Mouse (Mus musculus): ENCODE measurements around the gene Barhl2. TPM values are rescaled to one million over a fixed set of nuclear protein-coding genes. Genes with fewer than 3 reads are reported as not detected.

Gene Barhl2
- polyA plus RNA-seq, 1 experiment from 2014 or later, result not detected

DNA sequence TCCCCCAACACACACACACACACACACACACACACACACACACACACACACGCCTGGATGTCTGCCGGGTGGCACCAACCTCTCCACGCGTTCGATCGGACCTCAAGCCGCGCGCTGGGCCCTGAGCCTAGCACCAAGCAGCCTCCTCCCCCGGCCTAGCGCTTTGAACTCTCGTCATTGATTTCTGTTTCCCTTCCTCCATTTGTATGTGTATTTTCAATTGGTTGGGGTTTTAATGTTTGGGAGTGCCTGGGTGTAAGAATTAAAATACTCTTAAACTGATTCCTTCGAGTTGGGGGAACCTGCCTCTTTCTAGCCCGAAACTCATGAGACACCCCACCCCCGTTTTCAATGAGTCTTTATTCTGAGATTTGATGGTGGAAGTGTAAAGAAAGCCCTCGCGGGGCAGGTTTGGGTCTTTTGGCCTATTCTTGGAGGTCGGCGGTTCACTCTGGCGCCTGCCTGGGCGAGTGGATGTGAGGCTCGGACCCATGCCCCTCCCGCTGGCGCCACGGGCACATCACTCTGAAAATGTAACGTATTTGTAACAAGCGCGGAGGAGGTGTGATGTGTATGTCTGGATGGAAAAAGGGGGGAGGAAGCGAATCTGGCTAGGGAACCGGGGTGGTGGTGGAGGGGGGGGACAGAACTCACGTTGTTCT is 7.3 kb upstream of the Barhl2 start:
- no peaks in the 10 kb centered on the region for H3K9me3 ChIP-seq (ENCODE audit: control insufficient read depth, low read length)
- H3K9ac ChIP-seq (ENCODE audit: low read length), result no peak overlapping the region
- peaks cover 98% of the 10 kb centered on the region for H3K27me3 ChIP-seq (ENCODE audit: control insufficient read depth, insufficient read depth, low read length)
- no peak overlapping the region for H3K4me3 ChIP-seq (ENCODE audit: control insufficient read depth in 1 of 2, insufficient read depth in 1 of 2, low read depth in 1 of 2, low read length in 2 of 2)
- ATAC-seq (ENCODE audit: insufficient number of reproducible peaks, insufficient read depth, low FRiP score, low read depth), result no peak
- no peak overlapping the region for H3K4me2 ChIP-seq (ENCODE audit: low read length)
- H3K36me3 ChIP-seq (ENCODE audit: control insufficient read depth, insufficient read depth, low read length), result no peaks in the 10 kb centered on the region
- no peak overlapping the region for H3K27ac ChIP-seq (replicated peaks in 1 of 2; ENCODE audit: control insufficient read depth in 1 of 2, insufficient read depth in 1 of 2, low read depth in 2 of 2, low read length in 2 of 2)
- WGBS, result 2% methylated on average over 31 of the region's 31 CpGs
- peaks cover 2 to 11% of the 10 kb centered on the region in 2 experiments; a peak in 2 of 4 replicates for H3K4me1 ChIP-seq (ENCODE audit: control insufficient read depth in 2 of 2, insufficient read depth in 2 of 2, low read length in 2 of 2)

DNA sequence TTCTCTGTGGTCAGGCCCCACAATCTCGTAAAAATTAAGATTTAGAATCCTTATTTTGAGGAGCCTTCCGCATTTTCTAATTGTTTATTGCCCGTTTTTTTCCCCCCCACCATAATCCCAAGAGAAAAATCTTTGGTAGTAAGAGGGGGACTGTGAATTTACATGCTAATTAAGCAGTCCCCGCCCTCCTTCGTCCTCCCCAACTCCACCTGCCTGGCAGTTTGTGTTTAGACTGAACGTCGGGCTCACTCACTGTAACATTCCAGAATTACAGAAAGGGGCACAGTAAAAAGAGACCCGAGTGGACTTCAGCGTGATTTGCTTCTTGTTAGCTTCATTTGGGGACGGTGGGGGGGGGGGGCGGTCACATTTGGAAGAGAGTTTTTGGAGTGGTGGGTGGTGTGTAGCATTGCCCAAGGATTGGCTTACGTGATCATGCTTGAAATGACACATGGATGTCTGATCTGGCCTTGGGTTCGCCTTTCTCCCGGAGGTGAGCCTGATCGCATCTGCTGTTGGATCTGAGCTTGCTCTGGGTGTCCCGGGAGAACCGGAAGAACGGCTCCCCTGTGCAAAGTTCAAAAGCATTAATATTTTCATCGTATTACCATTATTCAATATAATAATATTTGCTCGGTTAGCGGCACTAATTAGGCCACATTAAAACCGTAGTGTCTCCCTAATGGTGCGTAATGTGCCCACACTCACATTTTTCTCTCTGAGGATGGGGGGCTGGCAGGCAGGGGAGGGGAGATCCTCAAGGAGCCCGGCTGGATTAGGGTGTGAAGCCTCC is 6.6 kb upstream of the Barhl2 start:
- H3K9ac ChIP-seq (ENCODE audit: low read length), result no peak overlapping the region
- H3K27me3 ChIP-seq (ENCODE audit: control insufficient read depth, insufficient read depth, low read length), result peaks cover 98% of the 10 kb centered on the region
- H3K36me3 ChIP-seq (ENCODE audit: control insufficient read depth, insufficient read depth, low read length), result no peaks in the 10 kb centered on the region
- no peak overlapping the region for H3K4me2 ChIP-seq (ENCODE audit: low read length)
- H3K9me3 ChIP-seq (ENCODE audit: control insufficient read depth, low read length), result no peaks in the 10 kb centered on the region
- no peak overlapping the region for H3K4me3 ChIP-seq (ENCODE audit: control insufficient read depth in 1 of 2, insufficient read depth in 1 of 2, low read depth in 1 of 2, low read length in 2 of 2)
- ATAC-seq (ENCODE audit: insufficient number of reproducible peaks, insufficient read depth, low FRiP score, low read depth), result no peak
- 2% methylated on average over 24 of the region's 24 CpGs for WGBS
- H3K27ac ChIP-seq (replicated peaks in 1 of 2; ENCODE audit: control insufficient read depth in 1 of 2, insufficient read depth in 1 of 2, low read depth in 2 of 2, low read length in 2 of 2), result no peak overlapping the region
- H3K4me1 ChIP-seq (ENCODE audit: control insufficient read depth in 2 of 2, insufficient read depth in 2 of 2, low read length in 2 of 2), result peaks cover 2 to 4% of the 10 kb centered on the region in 2 experiments; a peak in 1 of 4 replicates

DNA sequence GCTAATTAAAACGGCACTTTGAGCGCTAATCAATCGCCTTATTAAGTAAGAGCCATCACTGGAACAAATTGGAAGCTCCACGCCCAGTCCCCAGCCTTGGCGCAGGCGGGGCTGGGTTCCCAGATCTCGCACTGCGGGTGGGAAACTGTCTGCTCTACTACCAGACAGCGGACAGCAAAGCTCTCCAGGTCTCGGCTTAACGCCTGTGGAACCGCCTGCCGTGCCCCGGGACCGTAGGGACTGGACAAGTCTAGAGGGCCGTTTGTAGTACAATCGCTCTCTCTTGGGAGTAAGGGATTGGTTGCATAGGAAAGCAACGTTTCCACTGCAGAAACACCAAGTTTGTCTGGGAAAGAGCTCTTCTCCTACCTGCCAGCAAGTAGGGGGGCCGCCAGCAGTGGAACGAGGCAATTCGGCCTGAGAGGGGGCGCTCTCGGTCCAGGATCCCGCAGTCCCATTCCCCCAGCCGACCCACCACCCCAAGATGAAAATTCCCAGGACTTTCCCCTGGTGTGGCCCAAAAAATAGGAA is 5.8 kb upstream of the Barhl2 start:
- H3K9ac ChIP-seq (ENCODE audit: low read length), result no peak overlapping the region
- H3K27ac ChIP-seq (replicated peaks in 1 of 2; ENCODE audit: control insufficient read depth in 1 of 2, insufficient read depth in 1 of 2, low read depth in 2 of 2, low read length in 2 of 2), result no peak overlapping the region
- H3K36me3 ChIP-seq (ENCODE audit: control insufficient read depth, insufficient read depth, low read length), result no peaks in the 10 kb centered on the region
- peaks cover 98% of the 10 kb centered on the region for H3K27me3 ChIP-seq (ENCODE audit: control insufficient read depth, insufficient read depth, low read length)
- no peaks in the 10 kb centered on the region for H3K9me3 ChIP-seq (ENCODE audit: control insufficient read depth, low read length)
- ATAC-seq (ENCODE audit: insufficient number of reproducible peaks, insufficient read depth, low FRiP score, low read depth), result no peak
- no peak overlapping the region for H3K4me2 ChIP-seq (ENCODE audit: low read length)
- peaks cover 5 to 9% of the 10 kb centered on the region in 2 experiments; a peak in 2 of 4 replicates for H3K4me1 ChIP-seq (ENCODE audit: control insufficient read depth in 2 of 2, insufficient read depth in 2 of 2, low read length in 2 of 2)
- no peak overlapping the region for H3K4me3 ChIP-seq (ENCODE audit: control insufficient read depth in 1 of 2, insufficient read depth in 1 of 2, low read depth in 1 of 2, low read length in 2 of 2)
- 2% methylated on average over 25 of the region's 25 CpGs for WGBS

DNA sequence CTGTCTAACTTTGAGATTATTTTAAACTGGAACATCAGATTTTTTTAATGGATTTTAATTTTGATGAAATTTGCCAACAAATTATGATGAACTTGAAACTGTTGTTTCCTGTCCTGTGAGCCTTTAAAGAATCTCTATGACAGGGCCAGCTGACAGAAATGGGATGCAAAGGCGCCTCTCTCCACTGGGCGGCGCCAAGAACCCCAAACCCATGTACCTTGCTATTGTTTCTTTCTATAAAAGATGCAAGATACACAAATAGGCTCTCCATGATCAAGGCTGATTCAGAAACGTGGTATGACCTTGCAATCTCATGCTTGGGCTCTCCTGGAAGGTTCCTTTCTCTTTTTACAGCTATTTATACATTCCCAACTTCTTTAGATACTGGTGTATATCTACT is 3.9 kb upstream of the Barhl2 start:
- H3K36me3 ChIP-seq (ENCODE audit: control insufficient read depth, insufficient read depth, low read length), result no peaks in the 10 kb centered on the region
- WGBS, result 2% methylated on average over 4 of the region's 4 CpGs
- no peak overlapping the region for H3K4me2 ChIP-seq (ENCODE audit: low read length)
- ATAC-seq (ENCODE audit: insufficient number of reproducible peaks, insufficient read depth, low FRiP score, low read depth), result no peak
- H3K9ac ChIP-seq (ENCODE audit: low read length), result no peak overlapping the region
- H3K27me3 ChIP-seq (ENCODE audit: control insufficient read depth, insufficient read depth, low read length), result peaks cover 98% of the 10 kb centered on the region
- no peaks in the 10 kb centered on the region for H3K9me3 ChIP-seq (ENCODE audit: control insufficient read depth, low read length)
- H3K4me3 ChIP-seq (ENCODE audit: control insufficient read depth in 1 of 2, insufficient read depth in 1 of 2, low read depth in 1 of 2, low read length in 2 of 2), result no peak overlapping the region
- no peak overlapping the region for H3K27ac ChIP-seq (replicated peaks in 1 of 2; ENCODE audit: control insufficient read depth in 1 of 2, insufficient read depth in 1 of 2, low read depth in 2 of 2, low read length in 2 of 2)
- peaks cover 7 to 21% of the 10 kb centered on the region in 2 experiments; a peak in 3 of 4 replicates for H3K4me1 ChIP-seq (ENCODE audit: control insufficient read depth in 2 of 2, insufficient read depth in 2 of 2, low read length in 2 of 2)

DNA sequence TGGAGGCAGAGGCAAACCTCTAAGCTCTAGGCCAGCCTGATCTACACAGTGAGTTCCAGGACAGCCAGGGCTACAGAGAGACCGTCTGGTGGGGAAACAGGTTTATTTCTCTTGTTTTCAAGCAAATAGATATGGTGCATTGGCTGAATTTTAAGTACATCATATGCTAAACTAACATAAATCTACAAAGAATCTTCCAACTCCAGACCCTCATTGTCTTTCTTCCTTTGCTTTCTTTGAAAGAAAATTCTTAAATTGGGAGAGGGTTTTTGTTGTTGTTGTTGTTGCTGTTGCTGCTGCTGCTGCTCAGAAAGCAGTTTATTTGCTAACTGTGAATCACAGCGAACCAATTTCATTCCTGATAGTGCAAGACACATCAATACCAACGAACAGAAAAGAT is 3.5 kb upstream of the Barhl2 start:
- ATAC-seq (ENCODE audit: insufficient number of reproducible peaks, insufficient read depth, low FRiP score, low read depth), result no peak
- Histone ChIP-seq H3K36me3 (ENCODE audit: control insufficient read depth, insufficient read depth, low read length) (no peaks in the 10 kb centered on the region), H3K4me1 (ENCODE audit: control insufficient read depth in 2 of 2, insufficient read depth in 2 of 2, low read length in 2 of 2) (peaks cover 7 to 21% of the 10 kb centered on the region in 2 experiments; a peak in 3 of 4 replicates), H3K27me3 (ENCODE audit: control insufficient read depth, insufficient read depth, low read length) (peaks cover 97% of the 10 kb centered on the region), H3K9ac (ENCODE audit: low read length) (no peak overlapping the region), H3K4me2 (ENCODE audit: low read length) (no peak overlapping the region), H3K9me3 (ENCODE audit: control insufficient read depth, low read length) (no peaks in the 10 kb centered on the region), H3K27ac (replicated peaks in 1 of 2; ENCODE audit: control insufficient read depth in 1 of 2, insufficient read depth in 1 of 2, low read depth in 2 of 2, low read length in 2 of 2) (no peak overlapping the region), H3K4me3 (ENCODE audit: control insufficient read depth in 1 of 2, insufficient read depth in 1 of 2, low read depth in 1 of 2, low read length in 2 of 2) (no peak overlapping the region)
- 7% methylated on average over 3 of the region's 3 CpGs for WGBS

DNA sequence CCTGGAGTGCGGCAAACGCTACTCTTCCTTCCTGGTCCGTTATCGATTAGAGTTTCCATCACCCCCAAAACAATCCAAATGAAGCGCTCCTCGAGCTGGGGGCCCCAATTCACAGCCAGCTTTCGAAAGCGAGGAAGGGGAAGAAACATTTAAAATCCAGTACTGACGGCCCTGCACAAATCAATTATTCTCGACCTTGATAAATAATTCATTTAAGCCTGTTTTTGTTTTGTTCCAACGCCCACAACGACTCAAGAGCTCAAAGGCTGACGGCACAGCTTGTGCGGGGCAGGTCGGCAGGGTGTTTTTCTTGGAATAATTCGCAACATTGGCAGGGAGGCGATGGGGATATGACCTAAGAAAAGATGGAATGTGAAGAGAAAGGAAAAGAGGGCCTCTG is 2.6 kb upstream of the Barhl2 start:
- 3% methylated on average over 17 of the region's 17 CpGs for WGBS
- H3K4me1 ChIP-seq (ENCODE audit: control insufficient read depth in 2 of 2, insufficient read depth in 2 of 2, low read length in 2 of 2), result peaks cover 7 to 21% of the 10 kb centered on the region in 2 experiments; a peak in 3 of 4 replicates
- H3K9ac ChIP-seq (ENCODE audit: low read length), result no peak overlapping the region
- H3K4me2 ChIP-seq (ENCODE audit: low read length), result no peak overlapping the region
- no peaks in the 10 kb centered on the region for H3K36me3 ChIP-seq (ENCODE audit: control insufficient read depth, insufficient read depth, low read length)
- peaks cover 96% of the 10 kb centered on the region for H3K27me3 ChIP-seq (ENCODE audit: control insufficient read depth, insufficient read depth, low read length)
- no peaks in the 10 kb centered on the region for H3K9me3 ChIP-seq (ENCODE audit: control insufficient read depth, low read length)
- no peak for ATAC-seq (ENCODE audit: insufficient number of reproducible peaks, insufficient read depth, low FRiP score, low read depth)
- H3K27ac ChIP-seq (replicated peaks in 1 of 2; ENCODE audit: control insufficient read depth in 1 of 2, insufficient read depth in 1 of 2, low read depth in 2 of 2, low read length in 2 of 2), result no peak overlapping the region
- no peak overlapping the region for H3K4me3 ChIP-seq (ENCODE audit: control insufficient read depth in 1 of 2, insufficient read depth in 1 of 2, low read depth in 1 of 2, low read length in 2 of 2)

DNA sequence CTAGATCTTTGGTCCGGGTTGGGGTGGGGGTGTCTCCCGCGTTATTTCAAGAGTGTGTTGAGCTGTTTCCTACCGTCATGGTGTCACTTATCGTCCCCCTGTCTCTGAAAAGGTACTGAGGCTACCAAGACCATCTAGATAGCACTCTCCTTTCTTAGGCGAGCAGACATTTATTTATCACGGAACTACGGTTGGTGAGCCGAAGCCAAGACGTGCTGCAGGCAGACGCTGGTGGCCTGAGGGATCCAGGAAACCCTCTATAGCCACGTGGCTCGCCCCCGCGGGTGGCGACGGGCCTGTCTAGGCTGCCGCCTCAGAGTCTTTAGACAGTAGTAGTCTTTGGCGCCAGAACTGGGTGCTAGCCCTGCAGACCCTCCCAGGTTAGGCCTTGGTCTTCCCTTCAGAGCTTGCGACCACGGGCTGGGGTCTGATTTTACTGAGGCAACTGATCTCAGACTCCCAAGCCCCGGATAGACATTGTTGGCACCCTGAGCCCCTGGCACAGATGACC is 2.1 kb upstream of the Barhl2 start:
- H3K4me2 ChIP-seq (ENCODE audit: low read length), result no peak overlapping the region
- H3K36me3 ChIP-seq (ENCODE audit: control insufficient read depth, insufficient read depth, low read length), result no peaks in the 10 kb centered on the region
- no peak for ATAC-seq (ENCODE audit: insufficient number of reproducible peaks, insufficient read depth, low FRiP score, low read depth)
- H3K4me3 ChIP-seq (ENCODE audit: control insufficient read depth in 1 of 2, insufficient read depth in 1 of 2, low read depth in 1 of 2, low read length in 2 of 2), result no peak overlapping the region
- H3K9me3 ChIP-seq (ENCODE audit: control insufficient read depth, low read length), result no peaks in the 10 kb centered on the region
- H3K27me3 ChIP-seq (ENCODE audit: control insufficient read depth, insufficient read depth, low read length), result peaks cover 96% of the 10 kb centered on the region
- under 1% methylated on average over 22 of the region's 22 CpGs for WGBS
- H3K27ac ChIP-seq (replicated peaks in 1 of 2; ENCODE audit: control insufficient read depth in 1 of 2, insufficient read depth in 1 of 2, low read depth in 2 of 2, low read length in 2 of 2), result no peak overlapping the region
- no peak overlapping the region for H3K9ac ChIP-seq (ENCODE audit: low read length)
- H3K4me1 ChIP-seq (ENCODE audit: control insufficient read depth in 2 of 2, insufficient read depth in 2 of 2, low read length in 2 of 2), result peaks cover 5 to 21% of the 10 kb centered on the region in 2 experiments; a peak in 3 of 4 replicates

Measured in heart, embryonic 14.5 days (tissue).